9 mouse cellular contexts compared by ENCODE assay signal in the genomic region with DNA sequence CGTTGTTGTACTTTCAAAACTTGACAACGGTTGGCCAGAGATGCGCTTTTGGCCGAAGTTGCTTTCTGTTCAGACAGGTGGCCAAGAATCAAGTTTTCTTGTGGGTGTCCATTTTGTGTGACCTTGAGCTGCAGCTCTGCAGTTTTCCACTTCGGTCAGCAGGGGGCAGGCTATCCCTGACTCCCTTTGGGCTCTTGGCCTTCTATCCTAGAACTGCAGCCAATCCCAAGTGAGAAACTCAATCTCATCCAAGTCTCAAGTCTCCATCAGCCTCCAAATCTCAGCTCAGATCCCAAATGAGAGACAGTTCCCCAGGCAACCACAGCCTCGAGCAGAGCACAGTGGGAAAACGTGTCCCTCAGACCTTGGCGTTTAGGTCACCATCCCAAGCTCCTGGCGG. TPM values are rescaled to one million over a fixed set of nuclear protein-coding genes. Genes with fewer than 3 reads are reported as not detected.
DNase-seq lines count a peak whose midpoint lies in the region; ATAC-seq lines count a peak whose summit lies in the region.
"Had no signal": no experiment of that assay in that cellular context is flagged by ENCODE, and none has a peak within 500 bp of the region (broad histone marks: within the 10 kb centered on the region; RNA-seq: fewer than 3 reads in every experiment).

No protein-coding gene starts in this region.

- no peaks in the 10 kb centered on the region for H3K9me3 ChIP-seq in hindbrain, embryonic 11.5 days (ENCODE audit: control insufficient read depth, low read length)
- no peaks in the 10 kb centered on the region for H3K9me3 ChIP-seq in hindbrain, embryonic 13.5 days

- no peak overlapping the region for H3K27ac ChIP-seq in hindbrain, embryonic 11.5 days (ENCODE audit: low read depth, low read length)
- H3K27ac ChIP-seq in hindbrain, embryonic 13.5 days: no peak overlapping the region

- no peak for ATAC-seq in hindbrain, embryonic 11.5 days (ENCODE audit: low FRiP score)
- ATAC-seq in hindbrain, embryonic 13.5 days (ENCODE audit: low FRiP score): no peak
- 0 out of 2 replicates have a peak, but pooled peaks have one; percentile 31 for ATAC-seq in megakaryocyte-erythroid progenitor cell, adult 5-6 weeks (replicated peaks; ENCODE audit: low FRiP score, low TSS enrichment, poor library complexity, severe bottlenecking)

- H3K36me3 ChIP-seq in hindbrain, embryonic 11.5 days (ENCODE audit: control insufficient read depth, insufficient read depth, low read length): no peaks in the 10 kb centered on the region
- peaks cover 12% of the 10 kb centered on the region for H3K36me3 ChIP-seq in hindbrain, embryonic 13.5 days

- DNase-seq in hindbrain, embryonic 11.5 days (ENCODE audit: low spot score): peak; percentile 76
- DNase-seq in Muller cell, postnatal 12 days (ENCODE audit: inconsistent ontology term): peak; percentile 55
- DNase-seq in cerebellum, adult 9-10 months: peak; percentile 81
- peak; percentile 63 for DNase-seq in gastrocnemius, postnatal 14 days
- DNase-seq in layer of hippocampus, postnatal 14 days (ENCODE audit: low spot score in 2 of 2): peak; percentile 69 to 86
- DNase-seq in testis, postnatal 14 days (ENCODE audit: low spot score): peak; percentile 33

- H3K9ac ChIP-seq in hindbrain, embryonic 11.5 days (ENCODE audit: low read depth, low read length): no peak overlapping the region
- H3K9ac ChIP-seq in hindbrain, embryonic 13.5 days: no peak overlapping the region

- WGBS in hindbrain, embryonic 11.5 days: 64% methylated on average over 9 of the region's 9 CpGs
- WGBS in hindbrain, embryonic 13.5 days: 62% methylated on average over 9 of the region's 9 CpGs

- H3K27me3 ChIP-seq in hindbrain, embryonic 11.5 days (ENCODE audit: control insufficient read depth, insufficient read depth, low read length): no peaks in the 10 kb centered on the region
- H3K27me3 ChIP-seq in hindbrain, embryonic 13.5 days: no peaks in the 10 kb centered on the region

- H3K4me3 ChIP-seq in hindbrain, embryonic 11.5 days (ENCODE audit: low read depth, low read length): no peak overlapping the region
- H3K4me3 ChIP-seq in hindbrain, embryonic 13.5 days: no peak overlapping the region
- H3K4me3 ChIP-seq: myocyte had no signal

- intact Hi-C loops in gastrocnemius, postnatal 14 days (cut with DNase I; ENCODE audit: low total_unique reads): no loop called here

- no peak overlapping the region for H3K4me2 ChIP-seq in hindbrain, embryonic 11.5 days (replicated peaks; ENCODE audit: low read depth, low read length)
- no peak overlapping the region for H3K4me2 ChIP-seq in hindbrain, embryonic 13.5 days

- no peaks in the 10 kb centered on the region for H3K4me1 ChIP-seq in hindbrain, embryonic 11.5 days (replicated peaks; ENCODE audit: control insufficient read depth, insufficient read depth, low read length)
- no peaks in the 10 kb centered on the region for H3K4me1 ChIP-seq in hindbrain, embryonic 13.5 days (replicated peaks)

RNA-seq across cellular contexts. Expression of gene Ip6k2, which starts 30.3 kb away (rescaled TPM):
- 122 and 136 TPM in 2 replicates for polyA plus RNA-seq in hindbrain, embryonic 11.5 days (2014; fragmentation: Nextera tagmentation; extraction: Ambion mirVana)
- polyA plus RNA-seq in hindbrain, embryonic 13.5 days (2015; fragmentation: Nextera tagmentation; extraction: Ambion mirVana): 222 and 228 TPM in 2 replicates
- total RNA-seq in gastrocnemius, postnatal 14 days (2021): 10 to 100 TPM; 24.3 to 24.4 TPM
- 100 to 1,000 TPM; 201 to 212 TPM for total RNA-seq in layer of hippocampus, postnatal 14 days (2021)
- 29.8 and 36.7 TPM in 2 replicates for total RNA-seq in megakaryocyte-erythroid progenitor cell, adult 5-6 weeks (2014; fragmentation: Nextera tagmentation)
- total RNA-seq in megakaryocyte-erythroid progenitor cell, adult 5-6 weeks (2017): 31.3 and 48.7 TPM in 2 replicates

RNA-seq across cellular contexts. Expression of gene Nckipsd, which starts 54.8 kb away (rescaled TPM):
- 10.5 and 13.0 TPM in 2 replicates for polyA plus RNA-seq in hindbrain, embryonic 11.5 days (2014; fragmentation: Nextera tagmentation; extraction: Ambion mirVana)
- 25.9 and 30.7 TPM in 2 replicates for polyA plus RNA-seq in hindbrain, embryonic 13.5 days (2015; fragmentation: Nextera tagmentation; extraction: Ambion mirVana)
- 1 to 10 TPM; 3.5 to 4.5 TPM for total RNA-seq in gastrocnemius, postnatal 14 days (2021)
- total RNA-seq in layer of hippocampus, postnatal 14 days (2021): 10 to 100 TPM; 47.2 to 52.3 TPM
- 8.6 and 12.2 TPM in 2 replicates for total RNA-seq in megakaryocyte-erythroid progenitor cell, adult 5-6 weeks (2014; fragmentation: Nextera tagmentation)
- 1.0 and 2.3 TPM in 2 replicates for total RNA-seq in megakaryocyte-erythroid progenitor cell, adult 5-6 weeks (2017)

Comparison
In these comparisons a context has a peak if more than half of its experiments do, and no peak if none do; other contexts are left out.
1. RNA of gene Ip6k2, which starts 30.3 kb away (total RNA-seq): 201 to 212 TPM in layer of hippocampus, postnatal 14 days; 29.8 to 48.7 TPM in megakaryocyte-erythroid progenitor cell, adult 5-6 weeks and 24.3 to 24.4 TPM in gastrocnemius, postnatal 14 days; every median in the first group is over 4 times any median in the second.
2. Peak in every context shown above with its lines, with median percentiles within 50 percentile points of each other: DNase-seq.